Mouse (Mus musculus) heart, postnatal 25 days (tissue): ENCODE data around the gene Smc6. TPM values are rescaled to one million over a fixed set of nuclear protein-coding genes. Genes with fewer than 3 reads are reported as not detected.

ENCODE experiments used
- DNase-seq: peaks from one replicate; pipeline ENCODE4 v3.0.0; 2022; ENCODE audit warnings: low spot score
- intact Hi-C: fragments of 180-260 bp; cut with DNase I; formaldehyde crosslinking; loops from one replicate; pipeline ENCODE4 v1.15.1; 2025
- total RNA-seq, 2 experiments: library from RNA; stranded (reverse); gene quantifications; 2 replicates each; pipeline ENCODE4 v1.2.3; 2021

Gene Smc6
- total RNA-seq = 10 to 100 TPM; 42.9 to 50.3 TPM

GRCm38 (mm10) chr12:11265382-11266281 lies at the start of gene Smc6, which contains the start of gene Gen1:
TSS of gene Smc6 (plus strand) at chr12:11265886.
TSS of gene Gen1 (minus strand) at chr12:11265801.
- intact Hi-C loops = loop anchor here (2.0 kb wide), 1 partner anchor 63 kb away; no protein-coding TSS in a partner anchor
- peak; percentile 93 for DNase-seq

GRCm38 (mm10) chr12:11216454-11216853 lies 49.2 kb upstream of the Smc6 start:
- no peak for DNase-seq
- intact Hi-C loops = no loop called here

GRCm38 (mm10) chr12:11217726-11218250 lies 47.9 kb upstream of the Smc6 start:
- DNase-seq = no peak
- intact Hi-C loops = no loop called here

- peak; percentile 10 for DNase-seq
- intact Hi-C loops = no loop called here
Measured at GRCm38 (mm10) chr12:11221524-11222330, 44.0 kb upstream of the Smc6 start.

- no peak for DNase-seq
Measured at GRCm38 (mm10) chr12:11222566-11222965, 43.1 kb upstream of the Smc6 start.

GRCm38 (mm10) chr12:11223090-11223489 lies 42.6 kb upstream of the Smc6 start:
- intact Hi-C loops = no loop called here
- DNase-seq = no peak

More at GRCm38 (mm10) chr12:11222566-11222965, 43.1 kb upstream of the Smc6 start:
- intact Hi-C loops = no loop called here

- no peak for DNase-seq
- intact Hi-C loops = no loop called here
Measured at GRCm38 (mm10) chr12:11224722-11225121, 41.0 kb upstream of the Smc6 start.

- intact Hi-C loops = no loop called here
- no peak for DNase-seq
Measured at GRCm38 (mm10) chr12:11226123-11226522, 39.6 kb upstream of the Smc6 start.

- intact Hi-C loops = no loop called here
- DNase-seq = peak; percentile 13
Measured at GRCm38 (mm10) chr12:11226529-11227268, 39.0 kb upstream of the Smc6 start.

GRCm38 (mm10) chr12:11230267-11230666 lies 35.4 kb upstream of the Smc6 start:
- DNase-seq = no peak
- intact Hi-C loops = no loop called here

GRCm38 (mm10) chr12:11235996-11236395 lies 29.7 kb upstream of the Smc6 start:
- intact Hi-C loops = no loop called here
- DNase-seq = no peak

GRCm38 (mm10) chr12:11247460-11247859 lies 18.2 kb upstream of the Smc6 start:
- intact Hi-C loops = no loop called here
- no peak for DNase-seq

GRCm38 (mm10) chr12:11250322-11250721 lies 15.4 kb upstream of the Smc6 start:
- no peak for DNase-seq
- intact Hi-C loops = no loop called here

- no peak for DNase-seq
- intact Hi-C loops = no loop called here
Measured at GRCm38 (mm10) chr12:11264895-11265294, 791 bp upstream of the Smc6 start.

GRCm38 (mm10) chr12:11266282-11266985 lies 748 bp downstream of the Smc6 start:
- intact Hi-C loops = loop anchor here (2.0 kb wide), 1 partner anchor 64 kb away; no protein-coding TSS in a partner anchor
- no peak for DNase-seq

GRCm38 (mm10) chr12:11267030-11267429 lies 1.3 kb downstream of the Smc6 start:
- DNase-seq = no peak
- intact Hi-C loops = loop anchor here (2.0 kb wide), 1 partner anchor 64 kb away; no protein-coding TSS in a partner anchor

- intact Hi-C loops = no loop called here
- no peak for DNase-seq
Measured at GRCm38 (mm10) chr12:11272568-11272967, 6.9 kb downstream of the Smc6 start.

- no peak for DNase-seq
- intact Hi-C loops = no loop called here
Measured at GRCm38 (mm10) chr12:11273185-11273584, 7.5 kb downstream of the Smc6 start.

GRCm38 (mm10) chr12:11276632-11277031 lies 10.9 kb downstream of the Smc6 start:
- DNase-seq = no peak
- intact Hi-C loops = no loop called here
